Mouse (Mus musculus) intestine, embryonic 15.5 days (tissue): ENCODE results near the gene 4933415A04Rik. TPM values are rescaled to one million over a fixed set of nuclear protein-coding genes. Genes with fewer than 3 reads are reported as not detected.
A peak's percentile ranks its signal among the peaks of the same experiment; 100 is the strongest.

Source experiments
- ATAC-seq: fragments of 200-750 bp; cut with Nextera tagmentation; 2 replicates; pipeline ENCODE4 v1.8.0; 2017; ENCODE audit warnings: moderate TSS enrichment, moderate library complexity
- H3K27ac ChIP-seq: fragments of 300-500 bp; sonication (generic); 2 replicates; pipeline ENCODE4 v1.5.1; 2015; ENCODE audit warnings: mild to moderate bottlenecking, inconsistent platforms
- H3K27me3 ChIP-seq: fragments of 300-500 bp; sonication (generic); replicated peaks from 2 replicates; pipeline ENCODE4 v1.6.1; 2015; ENCODE audit warnings: inconsistent platforms
- H3K36me3 ChIP-seq: fragments of 300-500 bp; sonication (generic); 2 replicates; pipeline ENCODE4 v1.6.1; 2015; ENCODE audit warnings: inconsistent platforms
- H3K4me1 ChIP-seq: fragments of 300-500 bp; sonication (generic); replicated peaks from 2 replicates; pipeline ENCODE4 v1.6.1; 2015; ENCODE audit warnings: inconsistent platforms
- H3K4me2 ChIP-seq: fragments of 300-500 bp; sonication (generic); replicated peaks from 2 replicates; pipeline ENCODE4 v1.6.1; 2015; ENCODE audit warnings: mild to moderate bottlenecking, inconsistent platforms
- H3K4me3 ChIP-seq: fragments of 300-500 bp; sonication (generic); replicated peaks from 2 replicates; pipeline ENCODE4 v1.5.1; 2015; ENCODE audit warnings: inconsistent platforms
- H3K9ac ChIP-seq: fragments of 300-500 bp; sonication (generic); 2 replicates; pipeline ENCODE4 v1.6.1; 2015; ENCODE audit warnings: inconsistent platforms
- H3K9me3 ChIP-seq: fragments of 300-500 bp; sonication (generic); 2 replicates; pipeline ENCODE4 v1.6.1; 2016; ENCODE audit warnings: inconsistent platforms
- WGBS: fragments of 180-500 bp; shearing (Covaris S2); methylation state at CpG from one replicate; pipeline ENCODE4 v1.1.7; 2015; 5-methylcytosine and 5-hydroxymethylcytosine counted together
- polyA plus RNA-seq: library from polyadenylated mRNA; unstranded; fragments of >200 nt; fragmentation: Nextera tagmentation; extraction: Ambion mirVana; gene quantifications from 2 replicates; pipeline ENCODE4 v1.2.1, GENCODE M21; 2015

4933415A04Rik gene
- polyA plus RNA-seq, 1 experiment from 2014 or later: 4.4 TPM

DNA sequence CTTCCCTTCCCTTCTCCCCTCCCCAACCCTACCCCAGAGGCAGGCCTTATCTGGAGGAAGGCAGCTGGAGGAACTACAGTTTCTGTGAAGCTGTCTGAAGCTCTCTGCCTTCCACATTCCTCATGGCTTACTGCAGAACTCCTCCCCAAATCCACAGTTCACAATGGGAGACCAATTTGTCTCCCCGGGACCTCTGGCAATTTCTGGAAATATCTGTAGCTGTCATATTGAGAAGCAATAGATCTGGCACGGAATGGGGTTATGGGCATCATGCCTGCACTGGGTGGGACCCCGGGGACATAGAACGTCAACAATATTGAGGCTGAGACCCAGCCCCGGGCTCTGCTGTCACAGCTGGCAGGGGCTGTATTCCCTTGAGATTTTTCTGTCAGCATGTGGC is 31.1 kb downstream of the 4933415A04Rik start:
- Histone ChIP-seq H3K9me3 (no peaks in the 10 kb centered on the region), H3K4me3 (no peak overlapping the region), H3K27me3 (no peaks in the 10 kb centered on the region), H3K4me1 (peaks cover 20% of the 10 kb centered on the region), H3K4me2 (no peak overlapping the region), H3K9ac (peak overlapping the region; percentile 11; the same call in 1 of the 2 replicates), H3K36me3 (no peaks in the 10 kb centered on the region), H3K27ac (peak overlapping the region; percentile 59)
- no peak for ATAC-seq
- 45% methylated on average over 5 of the region's 5 CpGs for WGBS

DNA sequence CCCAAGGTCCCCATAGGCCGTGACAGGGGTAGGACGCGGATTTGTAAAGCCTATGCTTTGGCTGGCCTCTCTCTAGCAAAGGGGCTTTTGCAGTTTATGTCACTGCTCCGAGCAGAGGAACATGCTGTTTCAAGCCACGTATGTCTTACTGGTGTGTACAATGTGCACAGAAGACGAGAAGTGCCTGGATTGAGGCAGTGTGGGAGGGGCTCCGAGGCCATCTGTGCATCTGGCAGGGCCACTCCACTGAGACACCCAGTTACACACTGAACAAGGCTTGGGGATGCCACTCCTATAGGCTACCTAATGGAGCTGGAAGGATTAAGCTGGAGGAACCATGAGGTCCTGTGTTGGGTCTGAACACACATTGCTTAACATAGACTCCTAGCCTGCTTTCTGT is 31.6 kb downstream of the 4933415A04Rik start:
- no peaks in the 10 kb centered on the region for H3K27me3 ChIP-seq
- H3K27ac ChIP-seq: peak overlapping the region; percentile 59
- no peak overlapping the region for H3K4me3 ChIP-seq
- no peak for ATAC-seq
- WGBS: 66% methylated on average over 7 of the region's 7 CpGs
- H3K9me3 ChIP-seq: no peaks in the 10 kb centered on the region
- no peak overlapping the region for H3K4me2 ChIP-seq
- H3K4me1 ChIP-seq: peaks cover 16% of the 10 kb centered on the region
- peak overlapping the region; percentile 11; the same call in 1 of the 2 replicates for H3K9ac ChIP-seq
- no peaks in the 10 kb centered on the region for H3K36me3 ChIP-seq

DNA sequence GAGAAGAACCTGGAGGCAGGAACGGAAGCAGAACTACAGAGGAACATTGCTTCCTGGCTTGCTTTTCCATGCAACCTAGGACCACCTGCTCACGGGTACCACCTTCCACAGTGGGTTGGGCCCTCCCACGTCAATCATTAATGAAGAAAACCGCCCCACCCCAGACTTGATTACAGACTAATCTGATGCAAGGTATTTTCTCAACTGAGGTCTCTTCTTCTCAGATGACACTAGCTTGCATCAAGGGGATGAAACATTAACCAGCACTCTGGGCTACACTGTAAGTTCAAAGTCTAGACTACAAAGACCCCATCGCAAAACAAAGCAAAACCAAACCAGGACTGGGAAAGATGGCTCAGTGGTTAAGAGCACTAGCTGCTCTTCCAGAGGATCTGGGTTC is 34.9 kb downstream of the 4933415A04Rik start:
- Histone ChIP-seq H3K27ac (0 out of 2 replicates have a peak overlapping the region, but pooled peaks have one; percentile 44), H3K9me3 (no peaks in the 10 kb centered on the region), H3K27me3 (no peaks in the 10 kb centered on the region), H3K9ac (no peak overlapping the region), H3K4me1 (peaks cover 19% of the 10 kb centered on the region), H3K4me2 (peak overlapping the region; percentile 34), H3K36me3 (no peaks in the 10 kb centered on the region), H3K4me3 (no peak overlapping the region)
- ATAC-seq: peak; percentile 63
- 53% methylated on average over 5 of the region's 5 CpGs for WGBS

DNA sequence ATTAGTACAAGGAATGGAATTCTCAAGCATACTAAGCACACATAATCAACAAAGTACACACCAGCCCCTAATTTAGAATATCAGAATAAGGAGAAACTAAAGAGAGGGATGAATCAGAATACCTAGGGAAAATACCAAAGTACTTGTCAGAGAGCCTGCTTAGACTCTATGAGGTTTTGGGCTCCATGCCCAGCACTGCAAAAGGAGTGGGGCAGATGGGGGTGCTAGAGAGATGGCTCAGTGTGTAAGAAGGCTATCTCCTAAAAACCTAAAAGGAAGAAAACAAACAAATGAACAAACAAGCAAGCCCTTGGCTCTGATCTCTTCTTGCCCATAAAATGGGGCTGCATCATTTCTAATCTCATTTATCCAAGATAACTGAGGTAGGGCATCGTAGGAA is 37.5 kb downstream of the 4933415A04Rik start:
- H3K4me1 ChIP-seq: peaks cover 13% of the 10 kb centered on the region
- 80% methylated on average over 1 of the region's 1 CpGs for WGBS
- H3K4me3 ChIP-seq: no peak overlapping the region
- H3K27ac ChIP-seq: no peak overlapping the region
- H3K9me3 ChIP-seq: no peaks in the 10 kb centered on the region
- no peak overlapping the region for H3K4me2 ChIP-seq
- H3K36me3 ChIP-seq: no peaks in the 10 kb centered on the region
- no peak overlapping the region for H3K9ac ChIP-seq
- ATAC-seq: no peak
- no peaks in the 10 kb centered on the region for H3K27me3 ChIP-seq

DNA sequence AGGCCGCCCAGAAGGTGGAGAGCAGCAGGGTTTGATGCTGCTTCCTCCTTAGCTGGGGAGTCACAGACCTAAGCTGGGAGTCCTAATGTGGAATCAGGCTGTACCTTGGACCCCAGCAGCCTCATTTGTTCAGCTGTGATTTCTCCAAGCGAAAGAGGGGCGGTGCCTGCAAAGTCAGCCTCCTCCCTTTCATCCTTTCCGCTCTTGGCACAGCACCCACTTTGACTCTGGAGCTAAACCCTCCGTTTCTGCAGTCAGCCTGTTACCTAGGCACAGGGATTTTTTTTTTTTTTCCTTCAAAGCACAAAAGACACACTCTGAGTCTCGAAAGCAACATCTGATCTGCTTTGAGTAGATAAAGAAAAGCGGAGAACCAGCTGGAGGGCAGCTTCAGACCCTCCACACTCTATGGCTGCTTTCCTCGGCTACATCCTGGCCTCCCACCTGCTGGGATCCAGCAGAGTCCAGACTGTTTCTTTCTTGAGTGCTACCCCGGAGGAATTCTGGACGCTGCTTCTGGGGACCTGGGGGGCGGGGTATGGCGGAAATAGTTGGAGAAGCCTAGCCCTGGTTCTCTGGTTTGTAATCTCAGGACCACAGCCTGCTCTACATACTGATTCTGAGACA is 39.6 kb downstream of the 4933415A04Rik start:
- peaks cover 13% of the 10 kb centered on the region for H3K4me1 ChIP-seq
- no peaks in the 10 kb centered on the region for H3K36me3 ChIP-seq
- peak; percentile 86 for ATAC-seq
- H3K4me2 ChIP-seq: peak overlapping the region; percentile 51
- no peak overlapping the region for H3K9ac ChIP-seq
- H3K27me3 ChIP-seq: no peaks in the 10 kb centered on the region
- 0 out of 2 replicates have a peak overlapping the region, but pooled peaks have one; percentile 15 for H3K4me3 ChIP-seq
- H3K9me3 ChIP-seq: no peaks in the 10 kb centered on the region
- WGBS: 11% methylated on average over 12 of the region's 12 CpGs
- H3K27ac ChIP-seq: peak overlapping the region; percentile 72

DNA sequence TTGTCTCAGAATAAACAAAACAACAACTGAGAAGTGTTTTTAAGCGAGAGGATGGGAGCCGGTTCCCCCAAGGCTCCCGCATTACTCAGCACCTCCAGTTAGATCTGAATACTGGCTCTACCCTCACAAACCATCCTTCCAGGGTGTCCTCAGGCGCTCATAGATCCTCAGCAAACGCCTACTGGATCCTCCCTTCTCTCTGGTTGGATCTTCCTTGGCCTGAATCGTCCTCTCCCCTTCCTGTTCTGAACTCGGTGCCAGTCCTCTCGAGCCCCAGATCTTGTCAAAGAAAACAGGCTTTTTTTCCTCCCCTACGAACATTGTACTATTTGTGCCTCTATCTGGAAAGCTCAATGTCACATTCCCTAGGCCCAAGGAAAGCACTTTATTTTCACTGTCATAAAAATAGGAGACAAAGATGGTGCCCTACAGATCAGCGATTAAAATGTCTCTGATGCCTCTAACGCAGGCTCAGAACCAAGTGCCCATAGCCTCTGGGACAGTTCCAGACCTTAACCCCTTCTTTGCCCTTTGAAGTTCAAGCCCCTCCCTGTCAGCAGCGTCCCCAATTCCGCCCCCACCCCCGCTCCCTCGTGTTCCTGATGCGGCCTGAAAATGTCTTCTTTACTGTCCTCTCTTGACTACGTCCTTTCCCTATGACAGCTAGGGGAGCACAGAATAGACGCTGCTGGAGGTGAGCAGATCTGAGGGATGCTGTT is 40.2 kb downstream of the 4933415A04Rik start:
- no peak overlapping the region for H3K9ac ChIP-seq
- 36% methylated on average over 18 of the region's 18 CpGs for WGBS
- ATAC-seq: peak; percentile 10; the same call in 1 of the 2 replicates
- H3K9me3 ChIP-seq: no peaks in the 10 kb centered on the region
- H3K4me1 ChIP-seq: peaks cover 12% of the 10 kb centered on the region
- H3K27me3 ChIP-seq: no peaks in the 10 kb centered on the region
- peak overlapping the region; percentile 72 for H3K27ac ChIP-seq
- H3K36me3 ChIP-seq: no peaks in the 10 kb centered on the region
- peak overlapping the region; percentile 51 for H3K4me2 ChIP-seq
- H3K4me3 ChIP-seq: no peak overlapping the region

DNA sequence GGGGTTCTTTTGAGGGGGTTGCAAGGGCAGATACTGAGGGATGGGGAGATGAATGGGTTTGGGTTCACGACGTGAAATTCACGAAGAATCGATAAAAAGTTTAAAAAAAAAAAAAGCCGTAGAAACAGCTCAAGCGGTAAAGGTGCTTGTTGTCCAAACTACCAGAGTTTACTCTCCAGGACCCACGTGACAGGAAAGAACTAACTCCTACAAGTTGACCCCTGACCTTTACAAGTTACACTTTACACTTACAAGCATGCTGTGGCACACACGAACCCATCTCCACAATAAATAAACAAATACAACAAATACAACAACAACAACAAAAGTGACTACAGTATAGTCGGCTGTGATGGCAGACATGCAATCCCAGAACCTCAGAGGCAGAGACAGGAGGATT is 44.8 kb downstream of the 4933415A04Rik start:
- H3K36me3 ChIP-seq: no peaks in the 10 kb centered on the region
- no peaks in the 10 kb centered on the region for H3K9me3 ChIP-seq
- H3K4me1 ChIP-seq: peaks cover 29% of the 10 kb centered on the region
- no peak overlapping the region for H3K27ac ChIP-seq
- no peak for ATAC-seq
- no peak overlapping the region for H3K9ac ChIP-seq
- no peak overlapping the region for H3K4me2 ChIP-seq
- no peak overlapping the region for H3K4me3 ChIP-seq
- H3K27me3 ChIP-seq: no peaks in the 10 kb centered on the region
- 81% methylated on average over 9 of the region's 9 CpGs for WGBS

DNA sequence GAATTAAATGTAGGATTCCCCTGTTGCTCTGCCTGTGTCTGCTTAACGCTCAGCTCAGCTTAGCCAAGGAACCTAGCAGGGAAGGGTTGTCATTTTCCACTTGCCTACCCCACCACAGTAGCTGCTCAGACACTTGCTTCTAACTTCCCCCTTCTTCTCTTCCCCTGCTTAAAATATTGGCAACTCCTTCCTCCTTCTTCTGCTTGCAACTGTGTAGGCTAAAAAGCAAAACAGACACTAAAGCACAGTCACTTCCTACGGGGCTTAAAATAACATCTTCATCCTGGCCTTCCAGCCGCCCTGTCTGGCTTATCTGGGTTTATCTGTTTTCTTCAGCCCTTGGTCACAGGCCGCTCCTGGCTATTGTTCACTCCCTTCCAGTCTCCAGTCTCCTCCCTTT is 45.7 kb downstream of the 4933415A04Rik start:
- no peak for ATAC-seq
- H3K4me3 ChIP-seq: no peak overlapping the region
- WGBS: 20% methylated on average over 4 of the region's 4 CpGs
- no peaks in the 10 kb centered on the region for H3K27me3 ChIP-seq
- no peak overlapping the region for H3K4me2 ChIP-seq
- peaks cover 21% of the 10 kb centered on the region for H3K4me1 ChIP-seq
- no peak overlapping the region for H3K9ac ChIP-seq
- no peaks in the 10 kb centered on the region for H3K36me3 ChIP-seq
- H3K27ac ChIP-seq: no peak overlapping the region
- no peaks in the 10 kb centered on the region for H3K9me3 ChIP-seq

DNA sequence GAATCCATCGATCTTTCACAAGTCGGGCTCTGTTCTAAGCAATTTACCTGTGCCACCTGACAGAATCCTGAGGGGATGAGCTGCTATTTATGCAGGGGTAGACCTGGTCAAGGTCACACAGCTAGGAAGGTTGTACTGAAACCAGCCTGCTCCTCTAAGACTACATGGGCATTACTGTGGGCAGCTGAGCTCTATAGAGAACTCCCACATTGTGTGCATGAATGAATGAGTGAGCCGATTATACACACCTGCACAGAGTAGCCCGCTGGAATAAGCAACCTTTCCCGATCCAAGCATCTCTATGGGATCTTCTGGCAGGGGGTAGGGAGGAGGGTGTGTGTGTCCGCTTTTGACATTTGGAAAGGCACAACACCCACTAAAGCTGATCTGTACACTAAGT is 46.3 kb downstream of the 4933415A04Rik start:
- Histone ChIP-seq H3K9me3 (no peaks in the 10 kb centered on the region), H3K36me3 (no peaks in the 10 kb centered on the region), H3K4me1 (peaks cover 21% of the 10 kb centered on the region), H3K4me3 (no peak overlapping the region), H3K4me2 (no peak overlapping the region), H3K9ac (no peak overlapping the region), H3K27me3 (no peaks in the 10 kb centered on the region), H3K27ac (no peak overlapping the region; the same call in 1 of the 2 replicates)
- ATAC-seq: peak; percentile 8; the same call in 1 of the 2 replicates
- WGBS: 66% methylated on average over 6 of the region's 6 CpGs

DNA sequence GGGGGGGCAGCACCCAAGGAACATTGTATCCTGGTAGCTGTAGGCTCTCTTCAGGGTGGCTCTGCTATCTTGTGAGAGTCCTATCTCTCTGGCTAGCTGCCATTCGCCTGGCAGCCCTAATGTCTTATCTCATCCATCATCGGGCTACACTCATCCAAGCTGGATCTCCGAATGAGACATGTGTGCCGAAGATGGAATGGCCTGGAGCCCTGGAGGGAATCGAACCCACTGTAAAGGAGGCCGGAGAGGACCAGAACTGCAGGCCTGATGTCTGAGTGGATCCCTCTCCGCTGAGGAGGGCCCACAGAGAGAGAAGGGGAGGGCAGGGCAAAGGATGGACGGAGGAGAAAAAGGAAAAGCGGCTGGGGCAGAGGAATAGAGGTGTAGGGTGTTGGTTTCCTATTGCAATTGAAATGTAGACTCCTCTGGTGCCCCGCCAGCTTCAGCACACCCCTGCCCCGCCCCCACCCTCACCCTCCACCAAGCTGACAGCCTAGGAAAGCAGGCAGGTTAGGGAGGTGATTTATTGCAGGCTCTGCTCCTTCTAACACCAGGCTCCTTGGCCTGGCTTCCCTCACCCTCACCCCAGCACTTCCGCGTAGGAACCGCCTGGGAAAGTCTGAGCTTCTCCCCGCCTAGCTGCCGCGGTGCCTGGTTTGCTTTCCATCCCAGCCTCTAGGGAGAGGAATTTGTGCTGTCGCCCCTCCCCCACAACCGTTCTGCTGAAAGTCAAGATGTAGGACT is 47.0 kb downstream of the 4933415A04Rik start:
- Histone ChIP-seq H3K4me2 (peak overlapping the region; percentile 37), H3K27ac (peak overlapping the region; percentile 70), H3K27me3 (no peaks in the 10 kb centered on the region), H3K4me1 (peaks cover 21% of the 10 kb centered on the region), H3K4me3 (no peak overlapping the region), H3K36me3 (no peaks in the 10 kb centered on the region), H3K9me3 (no peaks in the 10 kb centered on the region), H3K9ac (no peak overlapping the region; the same call in 1 of the 2 replicates)
- 12% methylated on average over 19 of the region's 19 CpGs for WGBS
- peak; percentile 93 for ATAC-seq

DNA sequence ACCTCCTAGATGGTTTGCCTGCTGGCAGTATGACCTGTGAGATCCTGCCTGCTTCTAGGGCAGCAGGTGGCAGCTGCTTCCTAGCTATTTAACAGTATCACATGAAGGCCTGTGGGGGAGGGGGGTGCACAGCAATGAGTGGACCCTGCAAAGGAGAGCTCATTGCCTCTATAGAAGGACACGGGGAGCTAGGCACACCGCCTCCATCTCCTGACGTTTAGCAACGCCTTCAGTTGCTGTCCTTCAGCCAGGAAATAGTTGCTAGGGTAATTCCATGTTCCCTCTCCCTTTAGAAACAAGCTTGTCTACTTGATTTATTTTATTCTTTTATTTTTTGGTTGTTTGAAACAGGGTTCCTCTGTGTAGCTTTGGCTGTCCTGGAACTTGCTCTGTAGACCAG is 49.9 kb downstream of the 4933415A04Rik start:
- no peak for ATAC-seq
- H3K27me3 ChIP-seq: no peaks in the 10 kb centered on the region
- H3K4me3 ChIP-seq: no peak overlapping the region
- no peak overlapping the region for H3K9ac ChIP-seq
- H3K4me2 ChIP-seq: no peak overlapping the region
- H3K36me3 ChIP-seq: no peaks in the 10 kb centered on the region
- 66% methylated on average over 4 of the region's 4 CpGs for WGBS
- peaks cover 21% of the 10 kb centered on the region for H3K4me1 ChIP-seq
- no peaks in the 10 kb centered on the region for H3K9me3 ChIP-seq
- H3K27ac ChIP-seq: no peak overlapping the region

DNA sequence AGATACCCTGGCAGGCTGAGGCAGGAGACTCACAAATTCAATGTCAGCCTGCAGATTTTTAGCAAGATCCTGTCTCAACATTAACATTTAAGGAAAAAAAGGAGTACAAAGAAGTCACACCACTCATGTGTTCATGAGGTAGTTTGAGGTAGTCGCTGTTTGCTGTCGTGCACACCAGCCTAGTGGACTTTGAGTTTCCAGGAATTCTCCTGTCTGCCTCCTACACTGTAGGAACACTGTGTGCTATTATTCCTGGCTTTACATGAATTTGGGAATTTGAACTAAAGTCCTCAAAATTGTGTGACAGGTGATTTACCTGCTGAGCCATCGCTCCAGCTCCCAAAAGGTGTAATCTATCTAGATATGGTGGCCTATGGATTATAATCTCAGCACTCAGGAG is 51.6 kb downstream of the 4933415A04Rik start:
- Histone ChIP-seq H3K27ac (no peak overlapping the region), H3K27me3 (no peaks in the 10 kb centered on the region), H3K36me3 (no peaks in the 10 kb centered on the region), H3K9me3 (no peaks in the 10 kb centered on the region), H3K9ac (no peak overlapping the region), H3K4me3 (no peak overlapping the region), H3K4me2 (no peak overlapping the region), H3K4me1 (peaks cover 13% of the 10 kb centered on the region)
- no peak for ATAC-seq
- 95% methylated on average over 3 of the region's 3 CpGs for WGBS
